Mouse (Mus musculus): ENCODE measurements at regions not wholly inside any gene's neighbourhood (a gene's known extent, or its start where the extent isn't known, plus 50 kb on each side); places are given as distances from the start of the nearest gene placed in this dataset.

DNA sequence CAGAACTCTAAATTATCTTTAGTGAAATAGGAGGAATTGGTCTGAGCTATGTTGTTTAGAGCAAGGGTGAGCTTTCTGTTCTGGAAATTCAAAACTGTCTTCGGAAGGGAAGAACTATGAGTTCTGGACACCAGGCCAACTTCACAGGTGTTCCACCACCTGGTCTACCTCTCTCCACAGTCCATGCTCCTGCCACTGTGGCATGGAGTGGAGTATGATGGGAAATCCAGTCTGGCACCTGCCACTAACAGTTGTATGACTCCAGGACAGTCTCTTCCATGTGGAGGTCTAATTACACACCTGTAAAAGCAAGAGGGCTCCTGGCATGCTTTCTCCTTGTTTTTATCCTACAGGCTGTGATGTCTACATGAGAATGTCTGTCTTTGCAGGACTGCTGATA is 154.7 kb upstream of the 4931417E11Rik start:
- TF ChIP-seq CTCF (IDR thresholded peaks at IDR 0.05; ENCODE audit: low read depth): no peak
- no peak for TF ChIP-seq EP300 (IDR thresholded peaks at IDR 0.05; ENCODE audit: low read depth)
